Comparison of ENCODE assay signal across 7 mouse cellular contexts in genomic region chr6:23132573-23133181, GRCm38 (mm10). TPM values are rescaled to one million over a fixed set of nuclear protein-coding genes. Genes with fewer than 3 reads are reported as not detected.
DNase-seq lines count a peak whose midpoint lies in the region; ATAC-seq and TF ChIP-seq lines count a peak whose summit lies in the region.

TSS of gene Aass (minus strand) at chr6:23132986.

- WGBS in embryonic facial prominence, embryonic 11.5 days: 0% methylated on average over 20 of the region's 20 CpGs
- WGBS in heart, embryonic 13.5 days: under 1% methylated on average over 20 of the region's 20 CpGs
- whole genome bisulfite sequencing in kidney, embryonic 14.5 days: 1% methylated on average over 20 of the region's 20 CpGs
- WGBS in liver, embryonic 14.5 days (ENCODE audit: insufficient replicate concordance): 3% methylated on average over 20 of the region's 20 CpGs
- WGBS in neural tube, embryonic 14.5 days: under 1% methylated on average over 20 of the region's 20 CpGs

- peak within 1 kb of the TSS; percentile 85 for H3K4me2 ChIP-seq in embryonic facial prominence, embryonic 11.5 days (ENCODE audit: low read depth, low read length)
- H3K4me2 ChIP-seq in heart, embryonic 13.5 days: peak within 1 kb of the TSS; percentile 83
- H3K4me2 ChIP-seq in kidney, embryonic 14.5 days (replicated peaks; ENCODE audit: low read depth, low read length): peak within 1 kb of the TSS; percentile 41
- peak within 1 kb of the TSS; percentile 31; the same call in 1 of the 2 replicates for H3K4me2 ChIP-seq in liver, embryonic 14.5 days (ENCODE audit: low read depth)
- peak within 1 kb of the TSS; percentile 65 for H3K4me2 ChIP-seq in neural tube, embryonic 14.5 days (ENCODE audit: low read depth, low read length)

- no peaks in the 10 kb centered on the region; the same call in 1 of the 2 replicates for H3K4me1 ChIP-seq in embryonic facial prominence, embryonic 11.5 days (ENCODE audit: control insufficient read depth, insufficient read depth, low read length)
- H3K4me1 ChIP-seq in heart, embryonic 13.5 days: peaks cover 10% of the 10 kb centered on the region
- H3K4me1 ChIP-seq in kidney, embryonic 14.5 days (ENCODE audit: control insufficient read depth, insufficient read depth, low read length): no peaks in the 10 kb centered on the region
- H3K4me1 ChIP-seq in liver, embryonic 14.5 days (replicated peaks; ENCODE audit: control insufficient read depth in 2 of 2, insufficient read depth in 2 of 2, low read length in 1 of 2): no peaks in the 10 kb centered on the region; a peak in 1 of 4 replicates
- H3K4me1 ChIP-seq in neural tube, embryonic 14.5 days (ENCODE audit: control insufficient read depth, insufficient read depth, low read length): no peaks in the 10 kb centered on the region; the same call in 1 of the 2 replicates

- H3K27ac ChIP-seq in embryonic facial prominence, embryonic 11.5 days (replicated peaks; ENCODE audit: low read depth, low read length): no peak within 1 kb of the TSS
- H3K27ac ChIP-seq in heart, embryonic 13.5 days (replicated peaks): no peak within 1 kb of the TSS
- H3K27ac ChIP-seq in kidney, embryonic 14.5 days (ENCODE audit: low read depth, low read length): no peak within 1 kb of the TSS
- H3K27ac ChIP-seq in liver, embryonic 14.5 days: no peak within 1 kb of the TSS
- H3K27ac ChIP-seq in neural tube, embryonic 14.5 days (ENCODE audit: low read depth, low read length): no peak within 1 kb of the TSS

- TF ChIP-seq EP300 in liver, embryonic 14.5 days (IDR thresholded peaks at IDR 0.05; ENCODE audit: low read depth): no peak

- no peak for TF ChIP-seq CTCF in liver, embryonic 14.5 days (IDR thresholded peaks at IDR 0.05; ENCODE audit: low read depth)

- no peaks in the 10 kb centered on the region for H3K9me3 ChIP-seq in embryonic facial prominence, embryonic 11.5 days (replicated peaks; ENCODE audit: control insufficient read depth, low read length)
- H3K9me3 ChIP-seq in heart, embryonic 13.5 days: no peaks in the 10 kb centered on the region
- H3K9me3 ChIP-seq in kidney, embryonic 14.5 days (ENCODE audit: control insufficient read depth, low read length): no peaks in the 10 kb centered on the region
- no peaks in the 10 kb centered on the region for H3K9me3 ChIP-seq in liver, embryonic 14.5 days (ENCODE audit: control insufficient read depth, low read length)
- no peaks in the 10 kb centered on the region for H3K9me3 ChIP-seq in neural tube, embryonic 14.5 days (ENCODE audit: control insufficient read depth, low read length)

- ATAC-seq in embryonic facial prominence, embryonic 11.5 days (replicated peaks; ENCODE audit: insufficient number of reproducible peaks, low FRiP score, low TSS enrichment, low read depth): peak; percentile 89
- ATAC-seq in heart, embryonic 13.5 days (ENCODE audit: extremely low read depth, insufficient number of reproducible peaks, low FRiP score, low TSS enrichment): no peak
- ATAC-seq in kidney, embryonic 14.5 days (ENCODE audit: low FRiP score, low TSS enrichment): peak; percentile 88
- ATAC-seq in liver, embryonic 14.5 days (ENCODE audit: insufficient read depth): peak; percentile 73
- peak; percentile 83 for ATAC-seq in neural tube, embryonic 14.5 days (ENCODE audit: low read depth)

- peak; percentile 54 for DNase-seq in adrenal gland, postnatal 10 days
- DNase-seq in embryonic facial prominence, embryonic 11.5 days (ENCODE audit: low spot score): peak; percentile 68
- no peak for DNase-seq in liver, embryonic 14.5 days (ENCODE audit: low read depth in 3 of 3, low spot score in 3 of 3)
- no peak for DNase-seq in spleen, postnatal 14 days (ENCODE audit: low spot score in 2 of 2)

- no peaks in the 10 kb centered on the region for H3K36me3 ChIP-seq in embryonic facial prominence, embryonic 11.5 days (replicated peaks; ENCODE audit: control insufficient read depth, insufficient read depth, low read depth, low read length)
- H3K36me3 ChIP-seq in heart, embryonic 13.5 days: no peaks in the 10 kb centered on the region
- H3K36me3 ChIP-seq in kidney, embryonic 14.5 days (ENCODE audit: control insufficient read depth, insufficient read depth, low read length): no peaks in the 10 kb centered on the region
- H3K36me3 ChIP-seq in liver, embryonic 14.5 days (replicated peaks; ENCODE audit: control insufficient read depth, insufficient read depth, low read depth): no peaks in the 10 kb centered on the region
- no peaks in the 10 kb centered on the region for H3K36me3 ChIP-seq in neural tube, embryonic 14.5 days (ENCODE audit: control insufficient read depth, insufficient read depth, low read length)

- H3K9ac ChIP-seq in embryonic facial prominence, embryonic 11.5 days (replicated peaks; ENCODE audit: low read length): peak within 1 kb of the TSS; percentile 48
- H3K9ac ChIP-seq in heart, embryonic 13.5 days: peak within 1 kb of the TSS; percentile 72
- no peak within 1 kb of the TSS for H3K9ac ChIP-seq in kidney, embryonic 14.5 days (ENCODE audit: low read depth, low read length)
- H3K9ac ChIP-seq in liver, embryonic 14.5 days (replicated peaks): 0 out of 2 replicates have a peak within 1 kb of the TSS, but pooled peaks have one; percentile 5
- peak within 1 kb of the TSS; percentile 35; the same call in 1 of the 2 replicates for H3K9ac ChIP-seq in neural tube, embryonic 14.5 days (replicated peaks; ENCODE audit: low read depth, low read length)

- H3K4me3 ChIP-seq in embryonic facial prominence, embryonic 11.5 days (ENCODE audit: low read depth, low read length): peak within 1 kb of the TSS; percentile 46
- H3K4me3 ChIP-seq in heart, embryonic 13.5 days: peak within 1 kb of the TSS; percentile 55
- peak within 1 kb of the TSS; percentile 28 for H3K4me3 ChIP-seq in kidney, embryonic 14.5 days (ENCODE audit: low read length)
- H3K4me3 ChIP-seq in liver, embryonic 14.5 days (ENCODE audit: insufficient read depth in 1 of 2, low read depth in 2 of 2, low read length in 2 of 2): peak within 1 kb of the TSS; percentile 42 to 62
- H3K4me3 ChIP-seq in neural tube, embryonic 14.5 days (ENCODE audit: low read depth, low read length): peak within 1 kb of the TSS; percentile 28

- H3K27me3 ChIP-seq in embryonic facial prominence, embryonic 11.5 days (ENCODE audit: control insufficient read depth, insufficient read depth, low read length): no peaks in the 10 kb centered on the region
- peaks cover 16% of the 10 kb centered on the region; the same call in 1 of the 2 replicates for H3K27me3 ChIP-seq in heart, embryonic 13.5 days (replicated peaks)
- H3K27me3 ChIP-seq in kidney, embryonic 14.5 days (ENCODE audit: control insufficient read depth, insufficient read depth, low read length): no peaks in the 10 kb centered on the region; the same call in 1 of the 2 replicates
- H3K27me3 ChIP-seq in liver, embryonic 14.5 days (ENCODE audit: control insufficient read depth, insufficient read depth, low read length): no peaks in the 10 kb centered on the region
- H3K27me3 ChIP-seq in neural tube, embryonic 14.5 days (ENCODE audit: control insufficient read depth, insufficient read depth, low read length): no peaks in the 10 kb centered on the region

RNA-seq across cellular contexts. Expression of gene Aass, which starts in this region (rescaled TPM):
- 10 to 100 TPM in 1 of 2 experiments, 1 to 10 TPM in 1; 4.0 to 11.0 TPM for total RNA-seq in adrenal gland, postnatal 10 days (2021)
- polyA plus RNA-seq in embryonic facial prominence, embryonic 11.5 days (2014; fragmentation: Nextera tagmentation; extraction: Ambion mirVana): 4.1 and 4.9 TPM in 2 replicates
- polyA plus RNA-seq in heart, embryonic 13.5 days (2015; fragmentation: Nextera tagmentation; extraction: Ambion mirVana): 0.66 and 1.9 TPM in 2 replicates
- polyA plus RNA-seq in kidney, embryonic 14.5 days (2014; fragmentation: Nextera tagmentation; extraction: Ambion mirVana): 0.70 and 1.6 TPM in 2 replicates
- polyA plus RNA-seq in liver, embryonic 14.5 days (2012; rRNA removed): 9.4 and 12.8 TPM in 2 replicates
- 19.8 and 22.6 TPM in 2 replicates for polyA plus RNA-seq in liver, embryonic 14.5 days (2014; fragmentation: Nextera tagmentation; extraction: Ambion mirVana)
- 0.32 and 0.33 TPM in 2 replicates for polyA plus RNA-seq in neural tube, embryonic 14.5 days (2014; fragmentation: Nextera tagmentation; extraction: Ambion mirVana)

Comparison
In these comparisons a context has a peak if more than half of its experiments do, and no peak if none do; other contexts are left out.
1. Peak in ATAC-seq, H3K4me3 ChIP-seq, H3K9ac ChIP-seq and H3K4me2 ChIP-seq in neural tube, embryonic 14.5 days; RNA of the gene not detected or under 1 TPM.
2. DNase-seq: peak in adrenal gland, postnatal 10 days (single experiment) and embryonic facial prominence, embryonic 11.5 days (single experiment); none in liver, embryonic 14.5 days (0 of 3) and spleen, postnatal 14 days (0 of 2).
3. H3K4me2 ChIP-seq: peak in every context shown above with its lines; median percentile 85 in embryonic facial prominence, embryonic 11.5 days; 83 in heart, embryonic 13.5 days; 65 in neural tube, embryonic 14.5 days; 41 in kidney, embryonic 14.5 days; 31 in liver, embryonic 14.5 days.
4. Peak in every context shown above with its lines, with median percentiles within 50 percentile points of each other: H3K4me3 ChIP-seq.